Mouse (Mus musculus) bone marrow, adult 2 months (tissue): ENCODE results near the gene Lrrk1. TPM values are rescaled to one million over a fixed set of nuclear protein-coding genes. Genes with fewer than 3 reads are reported as not detected.

ENCODE experiments used
- H3K27ac ChIP-seq: fragments of 200-500 bp; 2 replicates; pipeline ENCODE4 v1.5.1; 2012; ENCODE audit warnings: low read depth, mild to moderate bottlenecking, control low read depth, inconsistent platforms, low read length; ENCODE audit not compliant: control insufficient read depth, poor library complexity, insufficient read depth
- H3K4me1 ChIP-seq: fragments of 200-500 bp; 2 replicates; pipeline ENCODE4 v1.6.1; 2011; ENCODE audit warnings: low read length; ENCODE audit not compliant: control insufficient read depth, insufficient read depth
- H3K4me3 ChIP-seq: fragments of 200-500 bp; replicated peaks from 2 replicates; pipeline ENCODE3; 2011; ENCODE audit warnings: mild to moderate bottlenecking, low read depth, low read length, control low read depth; ENCODE audit not compliant: control insufficient read depth
- CTCF ChIP-seq: fragments of 200-500 bp; IDR thresholded peaks from 2 replicates; pipeline ENCODE4 v1.5.1; 2011; ENCODE audit warnings: low read length, control low read depth; ENCODE audit not compliant: control insufficient read depth, insufficient read depth
- POLR2A ChIP-seq: fragments of 200-500 bp; IDR thresholded peaks from 2 replicates; pipeline ENCODE4 v1.6.1; 2011; ENCODE audit warnings: low read depth, mild to moderate bottlenecking, control low read depth, low read length, borderline replicate concordance; ENCODE audit not compliant: control insufficient read depth
- WGBS: fragments of 180-500 bp; shearing (Covaris S2); methylation state at CpG from one replicate; pipeline ENCODE4 v1.1.7; 2018; 5-methylcytosine and 5-hydroxymethylcytosine counted together
- polyA plus RNA-seq: library from polyadenylated mRNA; stranded (reverse); fragments of >200 nt; gene quantifications from 2 replicates; pipeline ENCODE4 v1.2.4, GENCODE M21; 2011; ENCODE audit warnings: low replicate concordance; ENCODE audit not compliant: missing spikeins, insufficient read depth, insufficient read length

The Lrrk1 gene
- polyA plus RNA-seq, 1 experiment = 21.6 TPM

- Histone ChIP-seq H3K4me3 (no peak overlapping the region), H3K4me1 (peaks cover 18% of the 10 kb centered on the region), H3K27ac (no peak overlapping the region)
- WGBS = 62% methylated on average over 10 of the region's 10 CpGs
- TF ChIP-seq POLR2A (no peak), CTCF (no peak)
Measured at GRCm38 (mm10) chr7:66180711-66181365, 207.3 kb downstream of the Lrrk1 start.

GRCm38 (mm10) chr7:66180260-66180659, 207.9 kb downstream of the Lrrk1 start:
- no peak for TF ChIP-seq CTCF
- TF ChIP-seq POLR2A = no peak
- Histone ChIP-seq H3K4me1 (peaks cover 21% of the 10 kb centered on the region), H3K27ac (no peak overlapping the region), H3K4me3 (no peak overlapping the region)
- 3% methylated on average over 3 of the region's 3 CpGs for WGBS

- Histone ChIP-seq H3K27ac (no peak overlapping the region), H3K4me1 (peaks cover 21% of the 10 kb centered on the region), H3K4me3 (no peak overlapping the region)
- TF ChIP-seq CTCF (no peak), POLR2A (no peak)
- WGBS = 9% methylated on average over 7 of the region's 7 CpGs
Measured at GRCm38 (mm10) chr7:66179711-66180110, 208.4 kb downstream of the Lrrk1 start.

- WGBS = 3% methylated on average over 10 of the region's 10 CpGs
- TF ChIP-seq POLR2A (no peak), CTCF (no peak)
- Histone ChIP-seq H3K27ac (peak overlapping the region; percentile 52), H3K4me1 (peaks cover 21% of the 10 kb centered on the region), H3K4me3 (no peak overlapping the region)
Measured at GRCm38 (mm10) chr7:66179120-66179581, 209.0 kb downstream of the Lrrk1 start.

- WGBS = 85% methylated on average over 6 of the region's 6 CpGs
- H3K4me1 ChIP-seq = peaks cover 19% of the 10 kb centered on the region
- no peak overlapping the region for H3K4me3 ChIP-seq
- H3K27ac ChIP-seq = no peak overlapping the region
- no peak for TF ChIP-seq CTCF
- TF ChIP-seq POLR2A = no peak
Measured at GRCm38 (mm10) chr7:66178101-66178500, 210.0 kb downstream of the Lrrk1 start.

GRCm38 (mm10) chr7:66176929-66177328, 211.2 kb downstream of the Lrrk1 start:
- 45% methylated on average over 4 of the region's 4 CpGs for WGBS
- Histone ChIP-seq H3K4me1 (peaks cover 19% of the 10 kb centered on the region), H3K4me3 (no peak overlapping the region), H3K27ac (no peak overlapping the region)
- no peak for TF ChIP-seq CTCF

Other genes with a start within 250 kb of the Lrrk1 start
- not detected in 2 replicates for gene Gm10974, start 22.4 kb downstream of the Lrrk1 start, polyA plus RNA-seq
- 2.0 TPM in 1 of 2 replicates, not detected in the other for gene Aldh1a3, start 39.2 kb upstream of the Lrrk1 start, polyA plus RNA-seq